Mouse (Mus musculus) thymus, adult 2 months (tissue): ENCODE data around the gene Hyou1.

ENCODE experiments used
- CTCF ChIP-seq: fragments of 200-500 bp; IDR thresholded peaks from 2 replicates; pipeline ENCODE4 v1.5.1; 2012; ENCODE audit warnings: mild to moderate bottlenecking, control low read depth, low read length, moderate library complexity, borderline replicate concordance; ENCODE audit not compliant: control insufficient read depth, poor library complexity, insufficient read depth; ENCODE audit errors: extremely low read depth
- POLR2A ChIP-seq: fragments of 200-500 bp; IDR thresholded peaks from 2 replicates; pipeline ENCODE4 v1.6.1; 2012; ENCODE audit warnings: mild to moderate bottlenecking, low read length, control low read depth, moderate library complexity; ENCODE audit not compliant: control insufficient read depth, poor library complexity, insufficient read depth; ENCODE audit errors: extremely low read depth

GRCm38 (mm10) chr9:44405011-44405410, 25.7 kb downstream of the Hyou1 start:
- TF ChIP-seq POLR2A (no peak), CTCF (no peak)
